Mouse (Mus musculus) testis, adult 2 months (tissue): ENCODE measurements around the gene Foxs1. TPM values are rescaled to one million over a fixed set of nuclear protein-coding genes. Genes with fewer than 3 reads are reported as not detected.

Source experiments
- H3K27ac ChIP-seq: fragments of 200-500 bp; 2 replicates; pipeline ENCODE4 v1.5.1; 2012; ENCODE audit warnings: low read depth, low read length; ENCODE audit not compliant: control insufficient read depth, insufficient read depth
- H3K27me3 ChIP-seq: fragments of 200-500 bp; 2 replicates; pipeline ENCODE4 v1.6.1; 2012; ENCODE audit warnings: mild to moderate bottlenecking, low read length, moderate library complexity; ENCODE audit not compliant: control insufficient read depth, insufficient read depth
- H3K36me3 ChIP-seq: fragments of 200-500 bp; 2 replicates; pipeline ENCODE4 v1.6.1; 2012; ENCODE audit warnings: mild to moderate bottlenecking, low read length; ENCODE audit not compliant: control insufficient read depth, insufficient read depth
- H3K4me1 ChIP-seq: fragments of 200-500 bp; 2 replicates; pipeline ENCODE4 v1.6.1; 2012; ENCODE audit warnings: low read length; ENCODE audit not compliant: control insufficient read depth, insufficient read depth
- H3K4me3 ChIP-seq: fragments of 200-500 bp; 2 replicates; pipeline ENCODE4 v1.5.1; 2012; ENCODE audit warnings: low read depth, mild to moderate bottlenecking, low read length, moderate library complexity, mixed read lengths; ENCODE audit not compliant: control insufficient read depth
- CTCF ChIP-seq: fragments of 200-500 bp; IDR thresholded peaks from 2 replicates; pipeline ENCODE4 v1.5.1; 2012; ENCODE audit warnings: low read depth, mild to moderate bottlenecking, inconsistent platforms, low read length, moderate library complexity; ENCODE audit not compliant: control insufficient read depth, insufficient read depth, insufficient replicate concordance
- POLR2A ChIP-seq: fragments of 200-500 bp; IDR thresholded peaks from 2 replicates; pipeline ENCODE4 v1.6.1; 2012; ENCODE audit warnings: low read depth, mild to moderate bottlenecking, inconsistent platforms, low read length, moderate library complexity; ENCODE audit not compliant: control insufficient read depth
- polyA plus RNA-seq: library from polyadenylated mRNA; depleted of rRNA; stranded (reverse); fragments of >200 nt; gene quantifications from 2 replicates; pipeline ENCODE4 v1.2.3, GENCODE M21; 2012

The Foxs1 gene
- polyA plus RNA-seq, 1 experiment, result 4.3 TPM

- Histone ChIP-seq H3K27me3 (no peaks in the 10 kb centered on the region), H3K4me3 (no peak overlapping the region), H3K36me3 (no peaks in the 10 kb centered on the region), H3K27ac (no peak overlapping the region), H3K4me1 (peaks cover 11% of the 10 kb centered on the region)
- TF ChIP-seq POLR2A (no peak), CTCF (no peak)
Observed at GRCm38 (mm10) chr2:152917671-152918070, 15.3 kb downstream of the Foxs1 start.

- Histone ChIP-seq H3K4me1 (peaks cover 16% of the 10 kb centered on the region), H3K27me3 (no peaks in the 10 kb centered on the region), H3K4me3 (no peak overlapping the region), H3K27ac (no peak overlapping the region), H3K36me3 (no peaks in the 10 kb centered on the region)
- TF ChIP-seq CTCF (no peak), POLR2A (no peak)
Observed at GRCm38 (mm10) chr2:152916111-152916510, 16.9 kb downstream of the Foxs1 start.

- H3K4me1 ChIP-seq, result peaks cover 16% of the 10 kb centered on the region
- no peaks in the 10 kb centered on the region for H3K27me3 ChIP-seq
- no peak overlapping the region for H3K27ac ChIP-seq
- TF ChIP-seq CTCF (no peak), POLR2A (no peak)
- H3K4me3 ChIP-seq, result no peak overlapping the region
- no peaks in the 10 kb centered on the region for H3K36me3 ChIP-seq
Observed at GRCm38 (mm10) chr2:152915453-152915852, 17.6 kb downstream of the Foxs1 start.

GRCm38 (mm10) chr2:152914310-152915120 lies 18.5 kb downstream of the Foxs1 start:
- Histone ChIP-seq H3K27ac (no peak overlapping the region), H3K4me1 (peaks cover 16% of the 10 kb centered on the region), H3K4me3 (peak overlapping the region; percentile 17; the same call in 1 of the 2 replicates), H3K36me3 (no peaks in the 10 kb centered on the region), H3K27me3 (no peaks in the 10 kb centered on the region)
- peak; percentile 95 for TF ChIP-seq CTCF
- no peak for TF ChIP-seq POLR2A

- H3K27me3 ChIP-seq, result no peaks in the 10 kb centered on the region
Observed at GRCm38 (mm10) chr2:152913471-152913870, 19.5 kb downstream of the Foxs1 start.

GRCm38 (mm10) chr2:152911432-152911831 lies 21.6 kb downstream of the Foxs1 start:
- Histone ChIP-seq H3K36me3 (no peaks in the 10 kb centered on the region), H3K27me3 (no peaks in the 10 kb centered on the region), H3K4me1 (peaks cover 16% of the 10 kb centered on the region), H3K4me3 (no peak overlapping the region), H3K27ac (no peak overlapping the region)
- TF ChIP-seq CTCF (no peak), POLR2A (no peak)

More at GRCm38 (mm10) chr2:152913471-152913870, 19.5 kb downstream of the Foxs1 start:
- Histone ChIP-seq H3K27ac (no peak overlapping the region), H3K36me3 (no peaks in the 10 kb centered on the region), H3K4me3 (no peak overlapping the region), H3K4me1 (peaks cover 16% of the 10 kb centered on the region)
- TF ChIP-seq CTCF (no peak), POLR2A (no peak)

- H3K4me1 ChIP-seq, result peaks cover 16% of the 10 kb centered on the region
- H3K4me3 ChIP-seq, result no peak within 1 kb of the TSS
- H3K27ac ChIP-seq, result no peak within 1 kb of the TSS
- no peak for TF ChIP-seq POLR2A
- no peak for TF ChIP-seq CTCF
- no peaks in the 10 kb centered on the region for H3K36me3 ChIP-seq
- H3K27me3 ChIP-seq, result no peaks in the 10 kb centered on the region
Observed at GRCm38 (mm10) chr2:152911031-152911430, 22.0 kb downstream of the Foxs1 start, which contains the start of gene Mylk2. Mylk2 (plus strand) TSS chr2:152911352.
